In the genomic region with DNA sequence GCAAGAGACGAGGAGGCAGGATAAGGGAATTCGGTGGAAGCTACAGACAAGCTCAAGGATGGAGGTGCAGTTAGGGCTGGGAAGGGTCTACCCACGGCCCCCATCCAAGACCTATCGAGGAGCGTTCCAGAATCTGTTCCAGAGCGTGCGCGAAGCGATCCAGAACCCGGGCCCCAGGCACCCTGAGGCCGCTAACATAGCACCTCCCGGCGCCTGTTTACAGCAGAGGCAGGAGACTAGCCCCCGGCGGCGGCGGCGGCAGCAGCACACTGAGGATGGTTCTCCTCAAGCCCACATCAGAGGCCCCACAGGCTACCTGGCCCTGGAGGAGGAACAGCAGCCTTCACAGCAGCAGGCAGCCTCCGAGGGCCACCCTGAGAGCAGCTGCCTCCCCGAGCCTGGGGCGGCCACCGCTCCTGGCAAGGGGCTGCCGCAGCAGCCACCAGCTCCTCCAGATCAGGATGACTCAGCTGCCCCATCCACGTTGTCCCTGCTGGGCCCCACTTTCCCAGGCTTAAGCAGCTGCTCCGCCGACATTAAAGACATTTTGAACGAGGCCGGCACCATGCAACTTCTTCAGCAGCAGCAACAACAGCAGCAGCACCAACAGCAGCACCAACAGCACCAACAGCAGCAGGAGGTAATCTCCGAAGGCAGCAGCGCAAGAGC, we compare ENCODE assay signal across 9 mouse cellular contexts. TPM values are rescaled to one million over a fixed set of nuclear protein-coding genes. Genes with fewer than 3 reads are reported as not detected.
DNase-seq lines count a peak whose midpoint lies in the region; ATAC-seq and TF ChIP-seq lines count a peak whose summit lies in the region.
"Had no signal": no experiment of that assay in that cellular context is flagged by ENCODE, and none has a peak within 500 bp of the region (broad histone marks: within the 10 kb centered on the region; RNA-seq: fewer than 3 reads in every experiment).

No protein-coding gene starts in this region.

- H3K27me3 ChIP-seq in forebrain, embryonic 11.5 days (ENCODE audit: control insufficient read depth, insufficient read depth, low read length) = peaks cover 8% of the 10 kb centered on the region
- no peaks in the 10 kb centered on the region for H3K27me3 ChIP-seq in myocyte (ENCODE audit: control insufficient read depth, insufficient read depth, insufficient read length)

- H3K4me3 ChIP-seq in forebrain, embryonic 11.5 days (ENCODE audit: low read depth, low read length) = peak overlapping the region; percentile 32
- H3K4me3 ChIP-seq in myocyte = peak overlapping the region; percentile 36

- ATAC-seq in forebrain, embryonic 11.5 days (replicated peaks; ENCODE audit: low FRiP score) = peak; percentile 55

- H3K79me2 ChIP-seq in myocyte (ENCODE audit: control insufficient read depth, insufficient read depth) = peaks cover 13% of the 10 kb centered on the region

- H3K9me3 ChIP-seq in forebrain, embryonic 11.5 days (ENCODE audit: control insufficient read depth, low read length) = no peaks in the 10 kb centered on the region

- H3K27ac ChIP-seq in forebrain, embryonic 11.5 days (ENCODE audit: low read depth, low read length) = no peak overlapping the region

- H3ac ChIP-seq in myocyte (ENCODE audit: control insufficient read depth, insufficient read length) = no peak overlapping the region

- H3K4me2 ChIP-seq in forebrain, embryonic 11.5 days (ENCODE audit: low read depth, low read length, severe bottlenecking) = peak overlapping the region; percentile 56
- H3K4me2 ChIP-seq in myocyte (ENCODE audit: low read depth) = peak overlapping the region; percentile 78

- no peak overlapping the region for H3K9ac ChIP-seq in forebrain, embryonic 11.5 days (ENCODE audit: low read length)

- peak; percentile 8 for DNase-seq in kidney, adult 11 months
- DNase-seq in kidney, adult 8-10 months = no peak
- peak; percentile 37 for DNase-seq in T-cell, adult 2 months (ENCODE audit: low spot score)
- DNase-seq in forebrain, embryonic 11.5 days (ENCODE audit: low spot score) = peak; percentile 53
- DNase-seq in heart, postnatal 4 days = peak; percentile 6
- DNase-seq in layer of hippocampus, postnatal 25 days (ENCODE audit: extremely low spot score in 1 of 2, low spot score in 1 of 2) = peak; percentile 9 to 21
- DNase-seq in ovary, postnatal 36 days (ENCODE audit: low spot score) = no peak

- no peak for TF ChIP-seq POLR2A in myocyte (IDR thresholded peaks at IDR 0.05; ENCODE audit: insufficient read length, low read depth)

- WGBS in forebrain, embryonic 11.5 days = 17% methylated on average over 18 of the region's 30 CpGs

- no peaks in the 10 kb centered on the region for H3K4me1 ChIP-seq in forebrain, embryonic 11.5 days (replicated peaks; ENCODE audit: control insufficient read depth, insufficient read depth, low read length)

- no peaks in the 10 kb centered on the region for H3K36me3 ChIP-seq in forebrain, embryonic 11.5 days (ENCODE audit: control insufficient read depth, insufficient read depth, low read length)
- H3K36me3 ChIP-seq in myocyte (ENCODE audit: control insufficient read depth, insufficient read depth) = no peaks in the 10 kb centered on the region
- H3K36me3 ChIP-seq: G1E had no signal

TF ChIP-seq in myocyte, 11 proteins besides CTCF, POLR2A, EP300 and RAD21:
- TF ChIP-seq CEBPB (IDR thresholded peaks at IDR 0.05; ENCODE audit: insufficient read depth, poor library complexity, severe bottlenecking) = no peak
- peak in 1 of 3 experiments; percentile 44 for TF ChIP-seq MYOG (IDR thresholded peaks at IDR 0.05; ENCODE audit: control insufficient read depth in 1 of 3, insufficient read depth in 1 of 3, insufficient read length in 2 of 3, low read depth in 2 of 3)
- no peak for TF ChIP-seq E2F4 (IDR thresholded peaks at IDR 0.05; ENCODE audit: insufficient read depth)
- peak in 2 of 3 experiments; percentile 26 to 46 for TF ChIP-seq MYOD1 (IDR thresholded peaks at IDR 0.05; ENCODE audit: control insufficient read depth in 1 of 3, insufficient read length in 2 of 3, low read depth in 2 of 3)
- no peak for TF ChIP-seq REST (IDR thresholded peaks at IDR 0.05; ENCODE audit: insufficient read depth, insufficient read length)
- no peak for TF ChIP-seq POLR2AphosphoS2 (IDR thresholded peaks at IDR 0.05; ENCODE audit: insufficient read length, low read depth)
- TF ChIP-seq SRF (IDR thresholded peaks at IDR 0.05; ENCODE audit: control insufficient read depth, insufficient read length, low read depth) = no peak
- TF ChIP-seq MAX (IDR thresholded peaks at IDR 0.05; ENCODE audit: low read depth) = no peak
TF ChIP-seq in myocyte: peak in this region for 2.

RNA-seq across cellular contexts. Expression of gene Ar, which starts 1.3 kb away (rescaled TPM):
- 0.08 and 0.13 TPM in 2 replicates for polyA plus RNA-seq in forebrain, embryonic 11.5 days (2014; fragmentation: Nextera tagmentation; extraction: Ambion mirVana)
- 1 to 10 TPM in 1 of 2 experiments, under 1 TPM in 1; 0.52 to 1.1 TPM for total RNA-seq in heart, postnatal 4 days (2021)
- 10 to 100 TPM; 11.3 to 13.4 TPM for total RNA-seq in layer of hippocampus, postnatal 25 days (2021)
- 1.7 TPM for polyA plus RNA-seq in myocyte (2012; fragmentation: generic; extraction: Trizol)
- polyA plus RNA-seq: G1E had no signal

Comparison
In these comparisons a context has a peak if more than half of its experiments do, and no peak if none do; other contexts are left out.
1. DNase-seq: peak in kidney, adult 11 months (single experiment), T-cell, adult 2 months (single experiment), forebrain, embryonic 11.5 days (single experiment), heart, postnatal 4 days (single experiment) and layer of hippocampus, postnatal 25 days (2 of 2); none in kidney, adult 8-10 months (0 of 2) and ovary, postnatal 36 days (single experiment).
2. RNA of gene Ar, which starts 1.3 kb away (total RNA-seq): 11.3 to 13.4 TPM in layer of hippocampus, postnatal 25 days; 0.52 to 1.1 TPM in heart, postnatal 4 days; every median in the first group is over 4 times any median in the second.